Mouse (Mus musculus) midbrain, embryonic 14.5 days (tissue): ENCODE results near the gene Wdr74. TPM values are rescaled to one million over a fixed set of nuclear protein-coding genes. Genes with fewer than 3 reads are reported as not detected.

Experiments
- ATAC-seq: fragments of 200-750 bp; cut with Nextera tagmentation; 2 replicates; pipeline ENCODE4 v1.8.0; 2017; ENCODE audit warnings: moderate number of reproducible peaks, moderate library complexity; ENCODE audit not compliant: low FRiP score, low TSS enrichment
- DNase-seq: peaks from one replicate; pipeline ENCODE4 v3.0.0-alpha.2; 2015
- H3K27ac ChIP-seq: fragments of 300-500 bp; sonication (generic); replicated peaks from 2 replicates; pipeline ENCODE4 v1.5.1; 2014; ENCODE audit warnings: mild to moderate bottlenecking, low read depth, low read length, moderate library complexity
- H3K27me3 ChIP-seq: fragments of 300-500 bp; sonication (generic); 2 replicates; pipeline ENCODE4 v1.6.1; 2014; ENCODE audit warnings: low read length, control low read depth, mixed read lengths; ENCODE audit not compliant: control insufficient read depth, insufficient read depth
- H3K36me3 ChIP-seq: fragments of 300-500 bp; sonication (generic); 2 replicates; pipeline ENCODE4 v1.6.1; 2014; ENCODE audit warnings: low read length, control low read depth; ENCODE audit not compliant: control insufficient read depth, insufficient read depth
- H3K4me1 ChIP-seq: fragments of 300-500 bp; sonication (generic); 2 replicates; pipeline ENCODE4 v1.6.1; 2014; ENCODE audit warnings: mild to moderate bottlenecking, antibody characterized with exemption, low read length, control low read depth; ENCODE audit not compliant: control insufficient read depth, insufficient read depth
- H3K4me2 ChIP-seq: fragments of 300-500 bp; sonication (generic); 2 replicates; pipeline ENCODE4 v1.6.1; 2014; ENCODE audit warnings: mild to moderate bottlenecking, low read length, moderate library complexity
- H3K4me3 ChIP-seq: fragments of 300-500 bp; sonication (generic); replicated peaks from 2 replicates; pipeline ENCODE4 v1.5.1; 2014; ENCODE audit warnings: low read depth, low read length
- H3K9ac ChIP-seq: fragments of 300-500 bp; sonication (generic); replicated peaks from 2 replicates; pipeline ENCODE4 v1.6.1; 2014; ENCODE audit warnings: mild to moderate bottlenecking, low read length, moderate library complexity
- H3K9me3 ChIP-seq: fragments of 300-500 bp; sonication (generic); 2 replicates; pipeline ENCODE4 v1.6.1; 2016; ENCODE audit warnings: low read length, control low read depth, mixed read lengths; ENCODE audit not compliant: control insufficient read depth
- WGBS: fragments of 180-500 bp; shearing (Covaris S2); extraction: QIAGEN DNeasy Blood & Tissue Kit; methylation state at CpG from one replicate; pipeline ENCODE4 v1.1.7; 2014; 5-methylcytosine and 5-hydroxymethylcytosine counted together
- microRNA-seq: library from miRNA; unstranded; fragments of <30 nt; microRNA quantifications from one replicate; pipeline ENCODE4, GENCODE M21; 2016
- polyA plus RNA-seq: library from polyadenylated mRNA; unstranded; fragments of >200 nt; fragmentation: Nextera tagmentation; extraction: Ambion mirVana; gene quantifications from 2 replicates; pipeline ENCODE4 v1.2.1, GENCODE M21; 2014

Gene Wdr74
- polyA plus RNA-seq, 1 experiment from 2014 or later, result 89.1 TPM

GRCm38 (mm10) chr19:8789171-8789570, 53.5 kb downstream of the Wdr74 start:
- 20% methylated on average over 1 of the region's 1 CpGs for WGBS
- H3K27ac ChIP-seq, result peak overlapping the region; percentile 67
- H3K4me1 ChIP-seq, result peaks cover 13% of the 10 kb centered on the region; the same call in 1 of the 2 replicates
- no peak for DNase-seq
- no peaks in the 10 kb centered on the region for H3K9me3 ChIP-seq
- no peaks in the 10 kb centered on the region for H3K27me3 ChIP-seq
- H3K36me3 ChIP-seq, result peaks cover 18% of the 10 kb centered on the region
- no peak overlapping the region for H3K4me2 ChIP-seq
- no peak overlapping the region for H3K9ac ChIP-seq
- H3K4me3 ChIP-seq, result no peak overlapping the region
- ATAC-seq, result no peak

GRCm38 (mm10) chr19:8790171-8790570, 54.5 kb downstream of the Wdr74 start:
- DNase-seq (no peak), ATAC-seq (no peak)
- WGBS, result 91% methylated on average over 7 of the region's 7 CpGs
- Histone ChIP-seq H3K27ac (no peak overlapping the region), H3K27me3 (no peaks in the 10 kb centered on the region), H3K4me2 (no peak overlapping the region), H3K9me3 (no peaks in the 10 kb centered on the region), H3K4me1 (peaks cover 13% of the 10 kb centered on the region; the same call in 1 of the 2 replicates), H3K9ac (no peak overlapping the region), H3K4me3 (no peak overlapping the region), H3K36me3 (peaks cover 28% of the 10 kb centered on the region)

Small RNA genes within 50 kb of the gene (microRNA-seq; reads per million reads assigned to microRNA genes)
- not detected for gene Mir6992

Other genes starting within 250 kb of the Wdr74 start
- 4.5 and 6.4 TPM in 2 replicates for gene Slc22a8, start 144.6 kb upstream of the Wdr74 start, polyA plus RNA-seq
- gene Slc22a6, start 117.8 kb upstream of the Wdr74 start, polyA plus RNA-seq, result 8.0 TPM in 1 of 2 replicates, not detected in the other
- 0.19 and 0.45 TPM in 2 replicates for gene Chrm1, start 72.0 kb upstream of the Wdr74 start, polyA plus RNA-seq
- 157 TPM in 2 replicates for gene Slc3a2, start 12.5 kb upstream of the Wdr74 start, polyA plus RNA-seq
- gene 1700092M07Rik, start 4.9 kb downstream of the Wdr74 start, polyA plus RNA-seq, result 0.97 and 1.1 TPM in 2 replicates
- gene Stx5a, start 5.6 kb downstream of the Wdr74 start, polyA plus RNA-seq, result 102 and 110 TPM in 2 replicates
- 146 and 171 TPM in 2 replicates for gene Nxf1, start 21.2 kb downstream of the Wdr74 start, polyA plus RNA-seq
- gene Tmem223, start 35.2 kb downstream of the Wdr74 start, polyA plus RNA-seq, result 270 and 278 TPM in 2 replicates
- gene Tmem179b, start 38.6 kb downstream of the Wdr74 start, polyA plus RNA-seq, result 24.8 and 32.4 TPM in 2 replicates
- gene Taf6l, start 50.6 kb downstream of the Wdr74 start, polyA plus RNA-seq, result 18.0 and 21.0 TPM in 2 replicates
- gene Polr2g, start 62.8 kb downstream of the Wdr74 start, polyA plus RNA-seq, result 156 and 165 TPM in 2 replicates
- 7.2 and 7.9 TPM in 2 replicates for gene Zbtb3, start 66.7 kb downstream of the Wdr74 start, polyA plus RNA-seq
- 37.5 and 55.8 TPM in 2 replicates for gene Ttc9c, start 83.5 kb downstream of the Wdr74 start, polyA plus RNA-seq
- gene Hnrnpul2, start 84.2 kb downstream of the Wdr74 start, polyA plus RNA-seq, result 8.8 and 9.6 TPM in 2 replicates
- not detected in 2 replicates for gene AC129217.1, start 93.9 kb downstream of the Wdr74 start, polyA plus RNA-seq
- 78.2 and 98.7 TPM in 2 replicates for gene Bscl2, start 101.6 kb downstream of the Wdr74 start, polyA plus RNA-seq
- gene Gng3, start 103.4 kb downstream of the Wdr74 start, polyA plus RNA-seq, result 466 and 598 TPM in 2 replicates
- gene Lrrn4cl, start 114.9 kb downstream of the Wdr74 start, polyA plus RNA-seq, result 0.28 and 0.62 TPM in 2 replicates
- 139 and 154 TPM in 2 replicates for gene Ubxn1, start 135.7 kb downstream of the Wdr74 start, polyA plus RNA-seq
- 61.3 and 62.6 TPM in 2 replicates for gene Uqcc3, start 145.1 kb downstream of the Wdr74 start, polyA plus RNA-seq
- gene Lbhd1, start 147.9 kb downstream of the Wdr74 start, polyA plus RNA-seq, result 34.9 and 38.0 TPM in 2 replicates
- gene Gm49403, start 148.1 kb downstream of the Wdr74 start, polyA plus RNA-seq, result not detected in 2 replicates
- 40.4 and 43.1 TPM in 2 replicates for gene 1810009A15Rik, start 153.0 kb downstream of the Wdr74 start, polyA plus RNA-seq
- 0.30 TPM in 1 of 2 replicates, not detected in the other for gene Gm49416, start 153.1 kb downstream of the Wdr74 start, polyA plus RNA-seq
- gene Ints5, start 157.2 kb downstream of the Wdr74 start, polyA plus RNA-seq, result 28.2 and 31.1 TPM in 2 replicates
- gene Ganab, start 162.2 kb downstream of the Wdr74 start, polyA plus RNA-seq, result 59.0 and 83.3 TPM in 2 replicates
- gene B3gat3, start 184.5 kb downstream of the Wdr74 start, polyA plus RNA-seq, result 75.0 and 83.5 TPM in 2 replicates
- 1.4 TPM in 2 replicates for gene Rom1, start 193.5 kb downstream of the Wdr74 start, polyA plus RNA-seq
- gene Eml3, start 193.7 kb downstream of the Wdr74 start, polyA plus RNA-seq, result 4.3 and 5.5 TPM in 2 replicates
- 38.0 and 62.2 TPM in 2 replicates for gene Mta2, start 206.0 kb downstream of the Wdr74 start, polyA plus RNA-seq
- 20.0 and 25.0 TPM in 2 replicates for gene Tut1, start 218.0 kb downstream of the Wdr74 start, polyA plus RNA-seq
- gene Eef1g, start 231.2 kb downstream of the Wdr74 start, polyA plus RNA-seq, result 308 and 311 TPM in 2 replicates